Comparison of ENCODE assay signal across 20 mouse cellular contexts in genomic region chr2:11203261-11203660, GRCm38 (mm10). TPM values are rescaled to one million over a fixed set of nuclear protein-coding genes. Genes with fewer than 3 reads are reported as not detected.
DNase-seq lines count a peak whose midpoint lies in the region; ATAC-seq and TF ChIP-seq lines count a peak whose summit lies in the region.
"Had no signal": no experiment of that assay in that cellular context is flagged by ENCODE, and none has a peak within 500 bp of the region (broad histone marks: within the 10 kb centered on the region; RNA-seq: fewer than 3 reads in every experiment).

No protein-coding gene starts in this region.

- no peak for ATAC-seq in liver, embryonic 11.5 days (replicated peaks; ENCODE audit: low FRiP score)
- ATAC-seq: forebrain, postnatal 0 days; hindbrain, postnatal 0 days had no signal

- H3K4me3 ChIP-seq in liver, embryonic 11.5 days (ENCODE audit: low read depth, low read length): no peak overlapping the region
- H3K4me3 ChIP-seq in MEL (ENCODE audit: control insufficient read depth in 1 of 2, insufficient read depth in 1 of 2, low read depth in 2 of 2, low read length in 2 of 2): 0 out of 4 replicates have a peak overlapping the region, but pooled peaks of 1 of the 2 experiments have one; percentile 12
- no peak overlapping the region for H3K4me3 ChIP-seq in gastrocnemius, adult 2 months
- H3K4me3 ChIP-seq: erythroblast, embryonic 14.5 days; limb, embryonic 13.5 days; neural tube, embryonic 15.5 days had no signal

- peaks cover 13% of the 10 kb centered on the region for H3K4me1 ChIP-seq in liver, embryonic 11.5 days (replicated peaks; ENCODE audit: control insufficient read depth, insufficient read depth, low read length)
- H3K4me1 ChIP-seq in MEL (ENCODE audit: control insufficient read depth in 1 of 2, insufficient read depth in 2 of 2, low read length in 2 of 2): peaks cover 36 to 61% of the 10 kb centered on the region in 2 experiments
- H3K4me1 ChIP-seq: limb, embryonic 13.5 days; neural tube, embryonic 15.5 days had no signal

- no peak; a peak in 1 of 4 replicates for TF ChIP-seq POLR2A in MEL (IDR thresholded peaks at IDR 0.05; ENCODE audit: control insufficient read depth in 1 of 2, insufficient read depth in 1 of 2, low read depth in 1 of 2, low read length in 2 of 2, poor library complexity in 1 of 2)

- H3K36me3 ChIP-seq in liver, embryonic 11.5 days (ENCODE audit: control insufficient read depth, insufficient read depth, low read length): no peaks in the 10 kb centered on the region
- peaks cover 0 to 47% of the 10 kb centered on the region in 2 experiments; a peak in 2 of 4 replicates for H3K36me3 ChIP-seq in MEL (ENCODE audit: control insufficient read depth in 1 of 2, insufficient read depth in 2 of 2, low read length in 2 of 2)
- H3K36me3 ChIP-seq: limb, embryonic 13.5 days; neural tube, embryonic 15.5 days had no signal

- peak; percentile 92 to 95 for TF ChIP-seq EP300 in MEL (IDR thresholded peaks at IDR 0.05; ENCODE audit: low read depth in 1 of 2, low read length in 2 of 2)

- no peaks in the 10 kb centered on the region for H3K27me3 ChIP-seq in liver, embryonic 11.5 days (replicated peaks; ENCODE audit: control insufficient read depth, insufficient read depth, low read length)
- no peaks in the 10 kb centered on the region for H3K27me3 ChIP-seq in MEL (ENCODE audit: control insufficient read depth in 1 of 2, insufficient read depth in 2 of 2, low read length in 2 of 2)
- H3K27me3 ChIP-seq: limb, embryonic 13.5 days; neural tube, embryonic 15.5 days had no signal

- H3K9me3 ChIP-seq in liver, embryonic 11.5 days (ENCODE audit: control insufficient read depth, low read length): no peaks in the 10 kb centered on the region
- H3K9me3 ChIP-seq in MEL (replicated peaks; ENCODE audit: insufficient read depth, low read length): no peaks in the 10 kb centered on the region
- H3K9me3 ChIP-seq: limb, embryonic 13.5 days; neural tube, embryonic 15.5 days had no signal

- TF ChIP-seq RAD21 in MEL (IDR thresholded peaks at IDR 0.05; ENCODE audit: low read depth, low read length): no peak

- no peak for TF ChIP-seq CTCF in MEL (IDR thresholded peaks at IDR 0.05 in 2 of 3, conservative IDR thresholded peaks at IDR 0.05 in 1 of 3; ENCODE audit: control insufficient read depth in 1 of 3, insufficient read depth in 1 of 3, low read depth in 2 of 3, low read length in 3 of 3, poor library complexity in 1 of 3, severe bottlenecking in 1 of 3)
- no peak for TF ChIP-seq CTCF in gastrocnemius, adult 2 months (IDR thresholded peaks at IDR 0.05)

- no peak overlapping the region for H3K9ac ChIP-seq in liver, embryonic 11.5 days (ENCODE audit: low read depth, low read length)
- peak overlapping the region; percentile 8; the same call in 1 of the 2 replicates for H3K9ac ChIP-seq in MEL (ENCODE audit: control insufficient read depth, low read depth, low read length, poor library complexity, severe bottlenecking)
- H3K9ac ChIP-seq: forebrain, postnatal 0 days; limb, embryonic 13.5 days; neural tube, embryonic 15.5 days had no signal

- WGBS in liver, embryonic 11.5 days: 40% methylated on average over 5 of the region's 5 CpGs

- no peaks in the 10 kb centered on the region for H3K79me2 ChIP-seq in MEL (ENCODE audit: control insufficient read depth, insufficient read depth, low read length, poor library complexity)

- peak; percentile 29 for DNase-seq in liver, embryonic 11.5 days (ENCODE audit: low spot score)
- DNase-seq in liver (no peak), MEL (ENCODE audit: low read depth, low spot score) (peak; percentile 84)
- DNase-seq in induced T-regulatory cell, adult 2 months (ENCODE audit: low read depth): peak; percentile 84
- DNase-seq in natural killer cell, adult 2 months (ENCODE audit: low spot score in 2 of 2): peak; percentile 24 to 39
- no peak for DNase-seq in testis, postnatal 10 days (ENCODE audit: low spot score)
- DNase-seq in kidney, postnatal 14 days: no peak
- DNase-seq in gastrocnemius, adult 2 months: no peak
- DNase-seq: adrenal gland, postnatal 36 days; cerebellum, adult 9-11 months; forebrain, postnatal 0 days; heart, postnatal 14 days; kidney, adult 8-10 months; lung, adult 2 months; lung, postnatal 4 days; right cerebral cortex, adult 18-20 months had no signal

- H3K4me2 ChIP-seq in liver, embryonic 11.5 days: no peak overlapping the region
- H3K4me2 ChIP-seq: limb, embryonic 13.5 days; neural tube, embryonic 15.5 days had no signal

- 0 out of 2 replicates have a peak overlapping the region, but pooled peaks have one; percentile 19 for H3K27ac ChIP-seq in liver, embryonic 11.5 days (ENCODE audit: low read depth, low read length)
- peak overlapping the region; percentile 88 for H3K27ac ChIP-seq in MEL (ENCODE audit: control insufficient read depth, low read depth, low read length)
- no peak overlapping the region for H3K27ac ChIP-seq in gastrocnemius, adult 2 months
- H3K27ac ChIP-seq: hindbrain, postnatal 0 days; limb, embryonic 13.5 days; neural tube, embryonic 15.5 days had no signal

- intact Hi-C loops in gastrocnemius, adult 2 months (cut with DNase I): no loop called here

TF ChIP-seq in MEL, 35 proteins besides CTCF, POLR2A, EP300 and RAD21:
- TF ChIP-seq POLR2AphosphoS5 (IDR thresholded peaks at IDR 0.05; ENCODE audit: borderline replicate concordance, low read depth, low read length): no peak
- no peak for TF ChIP-seq CHD1 (IDR thresholded peaks at IDR 0.05; ENCODE audit: low read depth, low read length)
- TF ChIP-seq MAFK (IDR thresholded peaks at IDR 0.05; ENCODE audit: borderline replicate concordance, low read depth, low read length): peak; percentile 56; the same call in 1 of the 2 replicates
- no peak for TF ChIP-seq BHLHE40 (IDR thresholded peaks at IDR 0.05; ENCODE audit: borderline replicate concordance, low read depth, low read length)
- TF ChIP-seq E2F4 (IDR thresholded peaks at IDR 0.05; ENCODE audit: borderline replicate concordance, low read depth, low read length): no peak
- no peak for TF ChIP-seq ZKSCAN1 (IDR thresholded peaks at IDR 0.05; ENCODE audit: low read depth, low read length)
- no peak for TF ChIP-seq NRF1 (IDR thresholded peaks at IDR 0.05; ENCODE audit: insufficient read depth, low read depth, low read length, poor library complexity, severe bottlenecking)
- TF ChIP-seq TAL1 (IDR thresholded peaks at IDR 0.05; ENCODE audit: low read length): peak; percentile 77
- peak; percentile 74; the same call in 1 of the 2 replicates for TF ChIP-seq MYC (IDR thresholded peaks at IDR 0.05; ENCODE audit: low read depth, low read length)
- TF ChIP-seq USF2 (IDR thresholded peaks at IDR 0.05; ENCODE audit: borderline replicate concordance in 1 of 2, insufficient read depth in 1 of 2, low read depth in 1 of 2, low read length in 2 of 2): no peak
- peak; percentile 51; the same call in 1 of the 2 replicates for TF ChIP-seq MYB (IDR thresholded peaks at IDR 0.05; ENCODE audit: low read depth, low read length)
- TF ChIP-seq ETS1 (IDR thresholded peaks at IDR 0.05; ENCODE audit: low read depth, low read length): peak; percentile 80
- no peak for TF ChIP-seq MAZ (IDR thresholded peaks at IDR 0.05; ENCODE audit: low read depth, low read length)
- TF ChIP-seq SMC3 (IDR thresholded peaks at IDR 0.05; ENCODE audit: low read depth, low read length): no peak
- TF ChIP-seq GABPA (IDR thresholded peaks at IDR 0.05; ENCODE audit: low read depth, low read length): no peak
- peak; percentile 32; the same call in 1 of the 2 replicates for TF ChIP-seq NELFE (IDR thresholded peaks at IDR 0.05; ENCODE audit: low read depth, low read length)
- no peak for TF ChIP-seq POLR2AphosphoS2 (IDR thresholded peaks at IDR 0.05; ENCODE audit: low read length)
- peak; percentile 81 for TF ChIP-seq TCF12 (IDR thresholded peaks at IDR 0.05; ENCODE audit: low read depth, low read length)
- no peak; the same call in 1 of the 2 replicates for TF ChIP-seq RCOR1 (IDR thresholded peaks at IDR 0.05; ENCODE audit: low read depth, low read length)
- no peak for TF ChIP-seq CHD2 (IDR thresholded peaks at IDR 0.05; ENCODE audit: low read length)
- TF ChIP-seq ZMIZ1 (IDR thresholded peaks at IDR 0.05; ENCODE audit: low read depth, low read length): peak; percentile 62; the same call in 1 of the 2 replicates
- TF ChIP-seq MXI1 (IDR thresholded peaks at IDR 0.05; ENCODE audit: low read depth, low read length): no peak; the same call in 1 of the 2 replicates
- TF ChIP-seq SIN3A (IDR thresholded peaks at IDR 0.05; ENCODE audit: low read length): peak; percentile 70; the same call in 1 of the 2 replicates
- no peak for TF ChIP-seq ZC3H11A (IDR thresholded peaks at IDR 0.05; ENCODE audit: low read depth, low read length)
- 0 out of 2 replicates have a peak, but pooled peaks have one; percentile 20 for TF ChIP-seq JUND (IDR thresholded peaks at IDR 0.05; ENCODE audit: low read depth, low read length)
- no peak for TF ChIP-seq MEF2A (IDR thresholded peaks at IDR 0.05; ENCODE audit: extremely low read depth, insufficient replicate concordance, low read depth, low read length, poor library complexity, severe bottlenecking)
- TF ChIP-seq HCFC1 (IDR thresholded peaks at IDR 0.05; ENCODE audit: low read depth, low read length): 0 out of 2 replicates have a peak, but pooled peaks have one; percentile 26
- TF ChIP-seq MAX (IDR thresholded peaks at IDR 0.05; ENCODE audit: low read length): peak; percentile 57; the same call in 1 of the 2 replicates
- TF ChIP-seq ELF1 (IDR thresholded peaks at IDR 0.05; ENCODE audit: low read depth, low read length): 0 out of 2 replicates have a peak, but pooled peaks have one; percentile 15
- TF ChIP-seq UBTF (IDR thresholded peaks at IDR 0.05; ENCODE audit: borderline replicate concordance, insufficient read depth, low read depth, low read length): no peak
- 0 out of 2 replicates have a peak, but pooled peaks have one; percentile 17 for TF ChIP-seq ZNF384 (IDR thresholded peaks at IDR 0.05; ENCODE audit: low read depth, low read length)
- no peak for TF ChIP-seq KAT2A (conservative IDR thresholded peaks at IDR 0.05; ENCODE audit: low read depth, low read length)
- no peak for TF ChIP-seq USF1 (IDR thresholded peaks at IDR 0.05; ENCODE audit: low read depth, low read length)
- TF ChIP-seq TBP (IDR thresholded peaks at IDR 0.05; ENCODE audit: low read depth, low read length): 0 out of 2 replicates have a peak, but pooled peaks have one; percentile 34
- TF ChIP-seq GATA1 (IDR thresholded peaks at IDR 0.05; ENCODE audit: low read depth, low read length): peak; percentile 89
TF ChIP-seq in MEL: peak in this region for 16.

RNA-seq across cellular contexts. Expression of gene Prkcq, which starts 31.4 kb away (rescaled TPM):
- polyA plus RNA-seq in liver, embryonic 11.5 days (2014; fragmentation: Nextera tagmentation; extraction: Ambion mirVana): 11.9 and 13.0 TPM in 2 replicates
- total RNA-seq in MEL (2012; rRNA removed): 0.07 and 0.12 TPM in 2 replicates
- polyA plus RNA-seq in MEL (2012; ENCODE audit: insufficient read depth in 1 of 2, insufficient read length in 2 of 2, low read depth in 1 of 2, low replicate concordance in 2 of 2, missing spikeins in 1 of 2): under 1 TPM in 1 of 2 experiments, not detected in 1; 0.19 TPM
- total RNA-seq in gastrocnemius, adult 2 months (2021): 10 to 100 TPM; 75.5 to 85.1 TPM
- polyA plus RNA-seq: erythroblast, embryonic 14.5 days had no signal

Comparison
In these comparisons a context has a peak if more than half of its experiments do, and no peak if none do; other contexts are left out.
1. DNase-seq: peak in liver, embryonic 11.5 days (single experiment), MEL (single experiment), induced T-regulatory cell, adult 2 months (single experiment) and natural killer cell, adult 2 months (2 of 2); none in liver (single experiment), testis, postnatal 10 days (single experiment), kidney, postnatal 14 days (single experiment) and gastrocnemius, adult 2 months (single experiment).
2. RNA of gene Prkcq, which starts 31.4 kb away (total RNA-seq): 75.5 to 85.1 TPM in gastrocnemius, adult 2 months; 0.07 to 0.12 TPM in MEL; every median in the first group is over 10 times any median in the second.